Mouse (Mus musculus): ENCODE measurements at regions not wholly inside any gene's neighbourhood (a gene's known extent, or its start where the extent isn't known, plus 50 kb on each side); places are given as distances from the start of the nearest gene placed in this dataset.
A peak's percentile ranks its signal among the peaks of the same experiment; 100 is the strongest.

DNA sequence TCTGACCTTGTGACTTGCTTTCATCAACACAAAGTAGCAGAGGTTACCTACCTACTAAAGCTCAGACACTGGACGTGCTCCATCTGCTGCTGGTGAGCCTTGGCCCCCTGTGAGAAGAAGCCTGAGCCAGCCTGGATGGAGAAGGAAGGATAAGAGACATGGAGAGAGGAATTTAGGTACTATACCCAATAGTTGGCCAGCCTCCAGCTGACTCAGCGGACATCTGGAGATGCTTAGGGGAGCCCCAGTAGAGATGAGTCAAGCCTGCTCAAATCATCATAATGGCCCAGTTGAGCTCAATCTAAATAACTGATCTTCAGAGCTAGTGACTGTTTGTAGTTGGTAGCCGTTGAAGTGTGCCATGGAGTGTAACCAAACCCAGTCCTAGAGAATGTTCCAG lies 53.7 kb upstream of the Ripply2 start:
- DNase-seq, result no peak

DNA sequence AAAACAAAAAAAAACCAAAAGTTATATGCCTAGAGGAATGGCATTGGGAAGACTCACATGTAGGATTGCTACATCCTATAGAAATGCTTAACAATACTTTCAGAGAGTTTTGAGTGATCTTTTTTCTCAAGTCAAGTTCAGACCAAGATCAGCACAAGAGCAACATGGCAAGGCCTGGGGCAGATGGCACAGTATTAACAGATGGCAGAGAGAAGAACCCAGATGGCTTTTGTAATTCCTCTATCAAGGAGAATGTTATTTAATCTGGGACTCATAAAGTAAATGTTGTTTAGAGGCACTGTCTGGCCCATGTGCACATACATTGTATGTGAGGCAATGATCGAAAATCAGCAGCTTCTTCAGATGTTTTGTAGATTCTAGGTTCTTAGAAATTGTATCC lies 58.3 kb upstream of the Ripply2 start:
- DNase-seq, result no peak

DNA sequence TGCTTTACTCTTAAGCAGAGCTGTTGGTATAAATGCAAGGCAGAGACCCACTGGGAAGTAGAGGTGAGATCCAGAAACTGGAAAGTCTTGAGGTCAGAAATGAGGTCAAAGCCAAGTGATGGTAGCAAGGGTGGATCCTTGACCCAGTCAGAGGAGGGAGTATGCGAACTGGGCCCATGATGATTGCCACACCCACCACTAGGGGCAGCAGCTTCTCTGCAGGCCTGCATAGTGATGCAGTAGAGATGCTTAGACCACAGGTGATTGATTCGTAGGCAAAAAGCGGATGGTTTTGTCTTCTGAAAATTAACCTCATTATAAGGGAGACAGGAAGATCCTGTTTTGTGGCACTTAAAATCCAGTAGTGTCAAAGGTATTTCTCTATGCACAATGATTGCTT lies 59.6 kb upstream of the Ripply2 start:
- DNase-seq, result no peak

DNA sequence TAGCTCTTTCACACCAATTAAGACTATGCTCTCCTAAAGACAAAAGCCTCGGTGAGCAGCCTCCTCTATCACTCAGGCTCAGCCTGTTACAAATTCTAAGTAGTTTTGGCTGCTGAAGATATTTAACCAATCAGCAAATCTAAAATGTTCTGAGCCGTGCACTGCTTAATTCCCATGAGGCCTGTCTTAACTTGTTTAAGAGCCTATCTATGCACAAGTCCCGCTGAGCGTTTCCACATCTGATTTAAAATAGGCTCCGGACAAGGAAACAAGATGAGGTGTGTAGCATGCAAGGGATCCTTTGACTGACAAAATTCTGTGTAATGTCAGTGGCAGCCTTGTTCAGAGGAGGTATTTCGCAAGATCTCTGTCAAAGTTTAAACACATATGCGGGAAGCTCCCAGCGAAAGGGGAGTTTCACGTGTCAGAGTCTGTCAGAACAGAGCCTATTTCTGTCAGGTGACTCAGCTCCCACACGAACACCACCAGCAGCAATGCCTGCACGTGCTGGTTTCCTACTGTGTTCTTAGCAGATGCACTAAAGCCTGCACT lies 63.3 kb upstream of the Ripply2 start:
- peak; percentile 31 for DNase-seq

DNA sequence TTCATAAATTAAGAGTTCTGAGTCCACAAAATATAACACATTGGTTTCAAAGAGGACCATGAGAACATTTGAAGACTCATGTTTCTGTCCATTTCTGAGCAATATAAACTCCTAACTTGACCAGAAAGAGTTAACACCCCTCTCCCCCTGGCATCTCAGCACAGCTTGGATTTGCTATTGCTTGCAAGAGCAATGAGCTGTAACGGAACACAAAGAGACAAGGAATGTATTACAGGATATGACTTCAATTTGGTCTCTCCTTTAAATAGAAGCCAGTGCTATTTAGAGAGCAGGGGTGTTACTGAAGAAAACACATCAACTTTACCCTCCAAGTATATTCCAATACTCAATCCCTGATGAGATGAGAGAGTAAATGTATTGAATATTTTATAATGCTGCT lies 65.5 kb upstream of the Ripply2 start:
- DNase-seq, result no peak

DNA sequence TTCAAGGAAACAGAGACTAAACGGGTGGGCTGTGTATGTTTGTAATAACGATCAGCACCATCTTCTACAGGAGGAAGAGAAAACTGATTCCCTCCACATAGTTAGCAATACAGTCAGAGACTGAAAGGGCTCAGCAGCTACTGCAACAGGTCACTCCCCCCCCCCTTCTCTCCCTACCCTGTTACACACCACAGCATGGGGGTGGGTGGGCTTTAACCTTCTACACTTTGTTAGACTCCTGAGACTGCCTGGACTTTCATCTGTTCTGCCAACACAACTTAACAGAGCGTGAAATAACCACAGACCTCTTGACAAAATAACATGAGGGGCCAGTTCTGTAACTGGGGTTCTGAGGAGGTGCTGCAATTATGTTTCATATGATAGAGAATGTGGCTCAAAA lies 50.7 kb upstream of the Snap91 start:
- DNase-seq, result peak; percentile 54

Data from kidney, postnatal 14 days (tissue).